Mouse (Mus musculus): ENCODE data around the gene S1pr3. TPM values are rescaled to one million over a fixed set of nuclear protein-coding genes. Genes with fewer than 3 reads are reported as not detected.

Gene S1pr3
- polyA plus RNA-seq (2012; rRNA removed) = 0.47 and 0.69 TPM in 2 replicates

DNA sequence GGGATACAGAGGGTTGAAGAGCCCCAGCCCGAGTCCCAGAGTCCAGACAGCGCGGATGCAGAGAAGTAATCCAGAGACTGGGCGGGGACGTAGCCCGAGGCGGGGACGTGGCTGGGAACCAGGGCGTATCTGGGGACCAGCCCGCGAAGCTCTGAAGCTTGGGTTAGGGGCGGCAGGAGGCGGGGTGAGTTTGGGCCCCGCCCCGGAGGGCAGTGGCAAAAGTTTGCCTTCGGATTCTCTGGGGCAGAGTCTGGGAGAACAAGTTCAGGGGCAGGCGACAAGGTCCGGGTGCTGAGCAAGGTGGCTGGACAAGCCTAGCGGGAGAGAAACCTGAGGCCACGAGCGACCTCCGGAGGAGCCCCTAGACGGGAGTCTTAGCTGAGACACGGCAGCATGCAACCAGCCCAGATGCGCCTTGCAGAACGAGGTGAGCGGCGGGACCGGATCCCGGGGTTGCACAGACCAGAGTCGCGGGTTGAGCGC, at the start of gene S1pr3:
Gene S1pr3 (plus strand): TSS at position 121 of the 483 bp plus-strand sequence.

Other genes with a start within 250 kb of the S1pr3 start
- 0.08 and 0.15 TPM in 2 replicates for gene Nxnl2, start 237.6 kb upstream of the S1pr3 start, polyA plus RNA-seq (2012; rRNA removed)
- gene Shc3, start 160.8 kb downstream of the S1pr3 start, polyA plus RNA-seq (2012; rRNA removed) = 0.03 and 0.05 TPM in 2 replicates
- 231 and 270 TPM in 2 replicates for gene Cks2, start 236.6 kb downstream of the S1pr3 start, polyA plus RNA-seq (2012; rRNA removed)
- gene Secisbp2, start 243.1 kb downstream of the S1pr3 start, polyA plus RNA-seq (2012; rRNA removed) = 13.0 and 13.5 TPM in 2 replicates

Data from liver, embryonic 14 days (tissue).